Mouse (Mus musculus) mouse trophoblast stem cell (cell line): ENCODE data around the gene Gm49601.

Experiments used
- in situ Hi-C, 2 experiments: fragments of 300-500 bp; cut with MseI, MboI; formaldehyde crosslinking; loops; 2 replicates in 1 of 2; 3 replicates in 1 of 2; pipeline ENCODE4 v1.15.1; 2025

The Gm49601 gene

GRCm38 (mm10) chr16:18609099-18609498, 17.1 kb downstream of the Gm49601 start:
- in situ Hi-C loops: no loop called here

GRCm38 (mm10) chr16:18608226-18608625, 18.0 kb downstream of the Gm49601 start:
- in situ Hi-C loops: no loop called here

DNA sequence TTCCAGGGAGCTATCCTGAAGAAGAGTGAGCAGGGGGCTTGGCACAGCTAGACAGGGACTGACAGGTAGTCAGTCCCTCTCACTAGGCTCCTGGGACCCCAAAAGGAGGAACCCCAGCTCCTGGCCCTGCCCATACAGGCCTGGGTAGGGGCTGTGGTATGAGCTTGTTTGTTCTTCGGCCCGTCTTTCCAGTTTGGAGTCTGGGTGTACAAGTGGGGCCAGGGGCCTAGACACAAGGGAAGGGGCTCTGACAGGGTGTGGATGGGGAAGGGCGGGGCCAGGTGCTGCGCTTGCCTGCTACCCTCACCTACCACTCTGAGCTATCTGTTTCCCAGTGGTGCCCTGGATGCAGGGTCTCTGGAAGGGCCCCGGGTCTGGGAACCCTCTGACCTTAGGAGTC, 20.5 kb downstream of the Gm49601 start:
- in situ Hi-C loops: no loop called here

GRCm38 (mm10) chr16:18604267-18604701, 21.9 kb downstream of the Gm49601 start:
- in situ Hi-C loops: no loop called here

DNA sequence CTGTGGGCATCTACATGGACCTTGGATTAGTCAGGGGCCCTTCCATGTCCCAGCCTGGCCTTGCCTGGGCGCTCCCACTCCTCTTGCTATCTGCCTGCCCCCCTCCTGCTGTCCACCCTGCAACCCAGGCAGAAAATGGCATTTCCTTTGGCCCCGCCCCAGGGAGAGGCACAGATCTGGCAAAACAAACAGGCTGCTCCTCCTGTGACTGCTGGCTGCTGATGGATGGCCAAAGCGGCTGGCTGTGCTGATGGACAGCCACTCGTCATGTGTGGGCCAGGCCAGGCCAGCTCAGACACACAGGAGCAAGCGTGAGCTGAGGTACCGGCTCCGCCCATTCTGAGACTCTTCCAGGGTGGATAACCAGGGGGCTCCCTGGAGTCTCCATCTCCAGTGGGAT, 24.8 kb downstream of the Gm49601 start:
- in situ Hi-C loops: no loop called here

GRCm38 (mm10) chr16:18598006-18598405, 28.2 kb downstream of the Gm49601 start:
- in situ Hi-C loops: no loop called here

GRCm38 (mm10) chr16:18596255-18596654, 30.0 kb downstream of the Gm49601 start:
- in situ Hi-C loops: no loop called here

- in situ Hi-C loops: no loop called here
Measured at GRCm38 (mm10) chr16:18593930-18594329, 32.3 kb downstream of the Gm49601 start.

- in situ Hi-C loops: no loop called here
Measured at GRCm38 (mm10) chr16:18591047-18592018, 34.9 kb downstream of the Gm49601 start.

DNA sequence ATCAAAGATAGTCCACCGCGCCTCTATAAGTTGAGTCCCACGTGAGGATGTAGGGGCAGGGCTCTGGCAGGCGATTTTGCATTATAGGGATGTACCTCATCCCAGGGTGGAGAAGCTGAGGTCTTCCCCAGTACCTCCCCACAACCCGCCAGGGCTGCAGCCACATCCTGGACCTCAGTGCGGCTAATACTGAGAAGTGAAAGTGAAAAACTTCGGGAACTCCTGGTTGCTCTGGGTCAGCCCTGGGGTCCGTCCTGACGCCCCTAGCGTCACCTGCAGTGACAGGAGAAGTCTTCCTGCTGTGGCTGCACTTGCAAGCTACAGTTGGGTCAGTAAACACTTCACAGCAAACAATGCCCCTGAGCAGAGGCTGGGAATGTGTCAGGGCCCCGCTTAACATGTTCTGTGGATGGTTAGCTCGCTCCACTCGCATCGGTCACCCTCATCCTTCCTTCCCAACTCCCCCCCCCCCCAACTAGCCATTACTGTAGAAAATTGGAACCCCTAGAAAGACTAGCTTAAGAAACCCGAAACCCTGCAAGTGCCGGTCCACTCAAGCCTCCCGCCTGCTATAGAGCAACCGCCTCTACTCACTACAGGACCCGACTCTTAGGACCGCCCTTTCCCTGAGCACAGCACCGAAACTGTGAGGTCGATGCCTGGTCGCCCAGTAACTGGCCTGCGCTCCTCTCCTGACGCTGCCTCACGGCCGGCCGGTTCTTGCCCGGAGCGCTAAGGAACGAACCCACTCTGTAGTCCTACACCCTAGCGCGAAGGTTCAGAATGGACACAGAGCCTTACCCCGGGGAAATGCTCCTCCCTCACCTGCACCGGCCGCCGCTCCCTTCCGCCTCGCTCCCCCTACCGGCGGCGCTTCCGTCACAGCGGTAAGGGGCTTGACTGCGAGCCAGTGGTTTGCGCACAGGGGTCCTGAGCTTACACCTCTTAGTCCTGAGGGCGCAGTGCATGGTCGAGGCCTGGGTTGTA, 36.1 kb downstream of the Gm49601 start, which contains the start of gene Tbx1:
TSS of gene Tbx1 (minus strand) at position 868 of the 987 bp plus-strand sequence.
- in situ Hi-C loops: no loop called here

- in situ Hi-C loops: no loop called here
Measured at GRCm38 (mm10) chr16:18589080-18589621, 37.1 kb downstream of the Gm49601 start.

DNA sequence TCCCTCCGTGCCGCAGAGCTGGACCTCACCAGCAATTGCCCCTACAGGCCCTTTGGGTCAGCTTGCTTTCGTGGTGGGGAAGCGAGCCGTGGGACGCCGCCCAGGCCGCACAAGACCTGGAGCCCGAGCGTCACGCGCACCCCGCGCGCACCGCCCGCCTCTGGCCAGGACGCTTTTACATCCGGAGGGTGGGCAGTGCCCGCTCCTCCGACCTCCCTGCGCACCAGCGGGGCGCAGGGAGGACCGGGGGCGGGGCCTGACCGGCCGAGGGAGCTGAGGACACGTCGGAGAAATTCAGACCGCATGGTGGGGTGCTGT, 37.5 kb downstream of the Gm49601 start:
- in situ Hi-C loops: no loop called here

- in situ Hi-C loops: no loop called here
Measured at GRCm38 (mm10) chr16:18587847-18588737, 38.1 kb downstream of the Gm49601 start.

- in situ Hi-C loops: no loop called here
Measured at GRCm38 (mm10) chr16:18586906-18587546, 39.2 kb downstream of the Gm49601 start.

DNA sequence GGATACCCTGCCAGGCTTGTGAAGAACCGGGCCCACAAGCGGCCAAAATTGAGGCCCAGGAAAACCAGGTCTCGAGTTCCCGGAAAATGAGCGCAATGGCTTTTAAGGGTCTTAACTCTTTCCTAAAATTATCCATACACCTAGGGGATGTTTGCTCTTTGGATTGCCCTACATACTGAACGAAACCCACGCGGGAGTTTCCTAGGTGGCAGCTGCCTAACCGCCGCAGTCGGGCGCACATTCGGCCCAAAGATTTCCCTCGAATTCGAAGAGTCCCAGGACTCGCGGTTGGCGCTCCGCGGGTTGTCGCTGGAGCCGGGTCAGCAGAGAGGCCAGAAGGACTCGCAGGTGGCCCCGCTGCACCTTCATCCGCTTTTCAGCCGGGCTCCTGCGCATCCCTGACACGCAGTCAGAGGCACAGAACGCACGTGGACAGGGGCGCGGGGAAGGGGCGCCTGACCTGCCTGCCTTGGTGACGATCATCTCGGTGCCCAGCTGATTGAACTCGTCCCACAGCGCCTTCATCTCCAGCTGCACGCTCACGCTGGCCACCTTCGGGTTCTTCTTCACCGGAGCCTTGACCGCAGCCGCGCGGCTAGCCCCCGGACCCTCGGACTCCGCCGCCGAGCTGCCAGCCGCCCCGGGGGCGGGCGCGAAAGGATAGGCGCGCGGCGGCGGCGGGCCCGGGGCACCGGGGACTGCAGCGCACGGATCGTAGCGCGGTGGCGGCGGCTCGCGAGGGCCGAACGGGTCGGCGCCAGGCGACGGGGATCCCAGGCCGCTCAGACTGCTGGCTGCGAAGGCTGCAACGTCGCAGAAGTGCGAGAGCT, 39.9 kb downstream of the Gm49601 start:
- in situ Hi-C loops: no loop called here

GRCm38 (mm10) chr16:18585676-18586075, 40.6 kb downstream of the Gm49601 start:
- in situ Hi-C loops: no loop called here

- in situ Hi-C loops: no loop called here
Measured at GRCm38 (mm10) chr16:18584901-18585510, 41.2 kb downstream of the Gm49601 start.

DNA sequence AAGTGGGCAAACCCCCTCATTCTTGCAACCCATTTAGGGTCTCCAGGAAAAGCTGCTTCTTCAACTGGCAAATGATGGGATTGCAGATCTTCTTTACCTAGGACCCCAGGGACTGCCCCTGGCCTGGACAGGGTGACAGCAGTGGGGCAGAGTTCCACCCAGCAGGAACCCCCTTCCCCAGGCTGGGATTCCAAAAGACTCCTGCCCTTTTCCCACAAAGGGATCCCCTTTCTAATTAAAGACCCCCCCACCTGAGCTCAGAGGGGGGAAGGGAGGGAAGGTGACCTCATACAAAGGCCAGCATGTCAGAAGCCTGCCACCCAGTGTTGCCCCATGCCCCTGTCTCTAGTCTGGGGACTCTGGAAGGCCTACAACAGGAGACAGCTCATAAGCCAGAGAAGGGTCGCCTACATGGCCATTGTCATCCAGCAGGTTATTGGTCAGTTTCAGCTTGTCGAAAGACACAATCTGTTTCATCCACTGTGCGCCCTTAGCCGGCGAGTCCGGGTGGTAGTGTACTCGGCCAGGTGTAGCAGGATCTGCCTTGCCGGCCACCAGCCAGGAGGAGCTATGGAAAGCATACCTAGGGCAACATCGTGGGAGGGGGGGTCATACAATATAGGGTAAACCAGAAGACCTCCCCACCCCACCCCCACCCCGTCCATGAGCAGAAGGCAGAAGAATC, 42.4 kb downstream of the Gm49601 start:
- in situ Hi-C loops: no loop called here
